Mouse (Mus musculus) adipocyte (in vitro differentiated cells): ENCODE measurements around the gene Cck.
"Not testable (repeated sequence)": the region's sequence is repeated elsewhere in the genome, so short reads cannot be mapped to it uniquely, and the experiment has no call there.

Source experiments
- DNase-seq: peaks from one replicate; pipeline ENCODE4 v3.0.0-alpha.2; 2016; ENCODE audit warnings: low spot score

Gene Cck

GRCm38 (mm10) chr9:121459950-121460349, 35.5 kb downstream of the Cck start:
- DNase-seq, result no peak

GRCm38 (mm10) chr9:121458466-121458865, 37.0 kb downstream of the Cck start:
- DNase-seq, result peak; percentile 29

- DNase-seq, result no peak
Measured at GRCm38 (mm10) chr9:121456739-121457515, 38.6 kb downstream of the Cck start.

GRCm38 (mm10) chr9:121454891-121455290, 40.6 kb downstream of the Cck start:
- no peak for DNase-seq

GRCm38 (mm10) chr9:121452342-121452942, 43.1 kb downstream of the Cck start:
- not testable (repeated sequence) for DNase-seq

GRCm38 (mm10) chr9:121446431-121446831, 49.1 kb downstream of the Cck start:
- no peak for DNase-seq

- DNase-seq, result peak; percentile 19
Measured at GRCm38 (mm10) chr9:121445364-121445763, 50.1 kb downstream of the Cck start.

GRCm38 (mm10) chr9:121444367-121444707, 51.2 kb downstream of the Cck start:
- DNase-seq, result no peak

- DNase-seq, result no peak
Measured at GRCm38 (mm10) chr9:121443696-121444366, 51.7 kb downstream of the Cck start.

- DNase-seq, result no peak
Measured at GRCm38 (mm10) chr9:121442145-121442544, 53.3 kb downstream of the Cck start.
